Comparison of ENCODE assay signal across 22 mouse cellular contexts in genomic region chr4:126431746-126432145, GRCm38 (mm10). TPM values are rescaled to one million over a fixed set of nuclear protein-coding genes. Genes with fewer than 3 reads are reported as not detected.
DNase-seq lines count a peak whose midpoint lies in the region; ATAC-seq and TF ChIP-seq lines count a peak whose summit lies in the region.
"Had no signal": no experiment of that assay in that cellular context is flagged by ENCODE, and none has a peak within 500 bp of the region (broad histone marks: within the 10 kb centered on the region; RNA-seq: fewer than 3 reads in every experiment).

No protein-coding gene starts in this region.

- no peak overlapping the region for H3K4me2 ChIP-seq in midbrain, embryonic 11.5 days
- no peak overlapping the region for H3K4me2 ChIP-seq in midbrain, postnatal 0 days (ENCODE audit: low read depth, low read length, poor library complexity, severe bottlenecking)
- H3K4me2 ChIP-seq: embryonic facial prominence, embryonic 12.5 days; forebrain, embryonic 12.5 days had no signal

- no peak for ATAC-seq in midbrain, embryonic 11.5 days (ENCODE audit: low FRiP score)
- no peak for ATAC-seq in midbrain, postnatal 0 days (ENCODE audit: low FRiP score)
- ATAC-seq: forebrain, embryonic 14.5 days; forebrain, embryonic 16.5 days had no signal

- H3K27ac ChIP-seq in midbrain, embryonic 11.5 days (ENCODE audit: low read depth, low read length): no peak overlapping the region
- H3K27ac ChIP-seq in midbrain, postnatal 0 days (ENCODE audit: low read depth, low read length): no peak overlapping the region
- H3K27ac ChIP-seq: embryonic facial prominence, embryonic 10.5 days; embryonic facial prominence, embryonic 12.5 days; forebrain, embryonic 10.5 days; forebrain, embryonic 12.5 days had no signal

- H3K9me3 ChIP-seq in midbrain, embryonic 11.5 days (ENCODE audit: control insufficient read depth, low read length): no peaks in the 10 kb centered on the region
- H3K9me3 ChIP-seq in midbrain, postnatal 0 days (ENCODE audit: low read length): no peaks in the 10 kb centered on the region
- H3K9me3 ChIP-seq: embryonic facial prominence, embryonic 10.5 days; embryonic facial prominence, embryonic 12.5 days; forebrain, embryonic 10.5 days; forebrain, embryonic 12.5 days had no signal

- DNase-seq in midbrain, embryonic 11.5 days (ENCODE audit: low spot score, missing footprints): peak; percentile 21
- no peak for DNase-seq in midbrain, postnatal 0 days (ENCODE audit: low spot score)
- DNase-seq in 416B (ENCODE audit: low read depth) (peak; percentile 36), NIH3T3 (ENCODE audit: low read depth) (peak; percentile 51)
- DNase-seq in urinary bladder, postnatal 25 days (ENCODE audit: low spot score): no peak
- DNase-seq in adrenal gland, adult 8-10 months: no peak
- no peak for DNase-seq in kidney, postnatal 36 days
- DNase-seq: adrenal gland, adult 2 months; adrenal gland, postnatal 14 days; adrenal gland, postnatal 36 days; cerebellum, adult 11-12 months; cerebellum, adult 2 months; cerebellum, adult 9-10 months; cerebellum, postnatal 10 days; cerebellum, postnatal 25 days had no signal

- H3K9ac ChIP-seq in midbrain, embryonic 11.5 days (ENCODE audit: low read length): no peak overlapping the region
- no peak overlapping the region for H3K9ac ChIP-seq in midbrain, postnatal 0 days (replicated peaks; ENCODE audit: low read length, poor library complexity, severe bottlenecking)
- H3K9ac ChIP-seq: embryonic facial prominence, embryonic 12.5 days; forebrain, embryonic 12.5 days had no signal

- H3K27me3 ChIP-seq in midbrain, embryonic 11.5 days (ENCODE audit: control insufficient read depth, insufficient read depth, low read length): no peaks in the 10 kb centered on the region
- no peaks in the 10 kb centered on the region for H3K27me3 ChIP-seq in midbrain, postnatal 0 days (ENCODE audit: insufficient read depth, low read length)
- H3K27me3 ChIP-seq: embryonic facial prominence, embryonic 12.5 days; forebrain, embryonic 12.5 days had no signal

- H3K4me1 ChIP-seq in midbrain, embryonic 11.5 days (ENCODE audit: control insufficient read depth, insufficient read depth, low read length): peaks cover 5% of the 10 kb centered on the region
- H3K4me1 ChIP-seq in midbrain, postnatal 0 days (ENCODE audit: insufficient read depth, low read length): no peaks in the 10 kb centered on the region; the same call in 1 of the 2 replicates

- H3K36me3 ChIP-seq in midbrain, embryonic 11.5 days (ENCODE audit: control insufficient read depth, insufficient read depth, low read length): peaks cover 4% of the 10 kb centered on the region; the same call in 1 of the 2 replicates
- peaks cover 4% of the 10 kb centered on the region for H3K36me3 ChIP-seq in midbrain, postnatal 0 days (ENCODE audit: insufficient read depth, low read length)

- WGBS in midbrain, embryonic 11.5 days: 83% methylated on average over 4 of the region's 4 CpGs
- WGBS in midbrain, postnatal 0 days: 78% methylated on average over 4 of the region's 4 CpGs

- TF ChIP-seq CTCF in midbrain, postnatal 0 days (IDR thresholded peaks at IDR 0.05): no peak

- H3K4me3 ChIP-seq in midbrain, embryonic 11.5 days (ENCODE audit: low read depth, low read length): no peak overlapping the region
- no peak overlapping the region for H3K4me3 ChIP-seq in midbrain, postnatal 0 days (ENCODE audit: low read depth, low read length)
- H3K4me3 ChIP-seq: embryonic facial prominence, embryonic 10.5 days; embryonic facial prominence, embryonic 12.5 days; erythroblast, embryonic 14.5 days; forebrain, embryonic 10.5 days; forebrain, embryonic 12.5 days had no signal

RNA-seq across cellular contexts. Expression of gene Ago3, which starts 2.4 kb away (rescaled TPM):
- 12.2 and 13.3 TPM in 2 replicates for polyA plus RNA-seq in midbrain, embryonic 11.5 days (2014; fragmentation: Nextera tagmentation; extraction: Ambion mirVana)
- total RNA-seq in midbrain, postnatal 0 days (2014; rRNA removed): 9.8 and 10.6 TPM in 2 replicates
- polyA plus RNA-seq in midbrain, postnatal 0 days (2015; fragmentation: Nextera tagmentation; extraction: Ambion mirVana): 9.4 and 11.8 TPM in 2 replicates
- 10 to 100 TPM; 17.7 to 32.3 (median 24.6) TPM for total RNA-seq in adrenal gland, adult 8-10 months (2022)

RNA-seq across cellular contexts. Expression of gene Ago1, which starts 36.6 kb away (rescaled TPM):
- 27.8 and 28.4 TPM in 2 replicates for polyA plus RNA-seq in midbrain, embryonic 11.5 days (2014; fragmentation: Nextera tagmentation; extraction: Ambion mirVana)
- 36.3 and 49.8 TPM in 2 replicates for total RNA-seq in midbrain, postnatal 0 days (2014; rRNA removed)
- polyA plus RNA-seq in midbrain, postnatal 0 days (2015; fragmentation: Nextera tagmentation; extraction: Ambion mirVana): 5.0 and 6.4 TPM in 2 replicates
- 10 to 100 TPM; 40.4 to 47.4 (median 45.4) TPM for total RNA-seq in adrenal gland, adult 8-10 months (2022)

Comparison
In these comparisons a context has a peak if more than half of its experiments do, and no peak if none do; other contexts are left out.
1. DNase-seq: peak in midbrain, embryonic 11.5 days (single experiment), 416B (single experiment) and NIH3T3 (single experiment); none in midbrain, postnatal 0 days (single experiment), urinary bladder, postnatal 25 days (single experiment), adrenal gland, adult 8-10 months (single experiment) and kidney, postnatal 36 days (0 of 2).